Mouse (Mus musculus): Measurements from ENCODE around the gene Stx16.

- TF ChIP-seq CTCF (IDR thresholded peaks at IDR 0.05; ENCODE audit: low read depth): no peak
- TF ChIP-seq EP300 (IDR thresholded peaks at IDR 0.05; ENCODE audit: low read depth): no peak
Measured at GRCm38 (mm10) chr2:174095086-174095485, 19.0 kb downstream of the Stx16 start.
